Mouse (Mus musculus) olfactory bulb, adult 2 months (tissue): ENCODE measurements around the gene Mob3a.

Source experiments
- CTCF ChIP-seq: fragments of 200-500 bp; IDR thresholded peaks from 2 replicates; pipeline ENCODE4 v1.5.1; 2012; ENCODE audit warnings: low read depth, mild to moderate bottlenecking, low read length, moderate library complexity; ENCODE audit not compliant: insufficient read depth
- POLR2A ChIP-seq: fragments of 200-500 bp; IDR thresholded peaks from 2 replicates; pipeline ENCODE4 v1.6.1; 2012; ENCODE audit warnings: mild to moderate bottlenecking, low read depth, low read length, moderate library complexity; ENCODE audit not compliant: insufficient read depth

- no peak for TF ChIP-seq CTCF
- no peak for TF ChIP-seq POLR2A
Measured at GRCm38 (mm10) chr10:80674851-80675404, 26.8 kb downstream of the Mob3a start.
